Mouse (Mus musculus): ENCODE data around the gene Mbnl2. TPM values are rescaled to one million over a fixed set of nuclear protein-coding genes. Genes with fewer than 3 reads are reported as not detected.

Mbnl2 gene
- polyA plus RNA-seq, 1 experiment from 2014 or later: 146 TPM

DNA sequence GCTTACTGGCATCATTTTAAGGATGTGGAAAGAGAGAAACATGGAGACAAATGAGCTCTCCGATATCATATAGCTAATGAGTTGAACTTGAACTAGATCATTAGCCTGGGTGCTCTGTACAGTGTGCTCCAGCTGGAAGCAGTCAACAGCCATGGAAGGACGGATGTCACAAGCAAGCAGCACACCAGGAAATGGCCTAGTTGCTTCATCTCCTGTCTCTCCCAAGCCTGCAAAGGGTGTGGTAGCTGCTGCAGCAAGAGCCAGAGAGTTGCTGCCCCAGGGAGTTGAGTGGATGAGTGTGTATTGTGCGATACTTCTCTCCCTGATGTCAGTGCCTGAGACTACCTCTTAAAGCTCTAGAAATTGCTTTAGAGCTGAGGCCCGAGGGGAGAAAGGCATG, 104.2 kb downstream of the Mbnl2 start:
- WGBS: 70% methylated on average over 4 of the region's 4 CpGs
- H3K9me3 ChIP-seq: no peaks in the 10 kb centered on the region
- no peak overlapping the region for H3K4me2 ChIP-seq
- H3K4me1 ChIP-seq: peaks cover 76% of the 10 kb centered on the region
- no peaks in the 10 kb centered on the region for H3K27me3 ChIP-seq
- no peak for ATAC-seq (ENCODE audit: insufficient number of reproducible peaks, insufficient read depth, low FRiP score, low TSS enrichment, low read depth)
- H3K27ac ChIP-seq: no peak overlapping the region
- H3K9ac ChIP-seq: no peak overlapping the region
- no peak overlapping the region for H3K4me3 ChIP-seq
- peaks cover 23% of the 10 kb centered on the region for H3K36me3 ChIP-seq

DNA sequence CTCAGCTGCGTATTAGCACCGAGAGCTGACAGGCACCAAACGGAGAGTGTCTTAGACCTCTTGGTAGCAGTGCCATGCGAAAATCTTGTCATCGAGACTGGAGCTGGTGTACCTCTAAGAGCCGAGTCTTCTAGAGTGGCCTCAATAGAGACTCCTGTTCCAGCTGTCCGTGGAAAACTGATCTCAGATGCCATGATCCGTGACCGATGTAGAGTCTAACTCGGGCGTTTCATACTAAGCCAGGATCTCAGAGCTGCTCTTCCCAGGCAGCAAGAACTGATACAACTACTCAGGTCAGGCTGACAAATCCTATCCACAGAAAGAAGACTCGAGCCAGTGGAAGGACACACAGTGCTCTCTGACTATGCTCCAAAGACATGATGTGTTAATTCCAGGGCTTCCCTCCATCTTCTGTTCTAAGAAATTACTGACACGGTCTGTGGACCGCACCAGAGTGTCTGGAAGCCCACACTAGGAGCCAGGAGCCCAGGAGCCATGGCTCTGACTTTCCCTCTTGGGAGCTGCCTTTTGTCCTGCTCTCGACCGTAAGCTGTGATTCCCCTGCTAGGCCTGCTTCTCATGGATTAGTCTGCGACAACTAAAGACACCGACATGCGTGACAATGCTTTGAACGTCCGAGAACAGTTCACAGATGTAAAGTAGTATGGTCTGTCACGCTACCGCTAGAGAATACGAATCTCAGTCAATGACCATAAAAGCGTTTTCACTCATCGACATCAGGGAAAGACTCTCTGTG, 106.1 kb downstream of the Mbnl2 start:
- Histone ChIP-seq H3K4me1 (peaks cover 59% of the 10 kb centered on the region), H3K9me3 (no peaks in the 10 kb centered on the region), H3K36me3 (peaks cover 23% of the 10 kb centered on the region), H3K4me3 (no peak overlapping the region), H3K4me2 (no peak overlapping the region), H3K27me3 (no peaks in the 10 kb centered on the region), H3K27ac (peak overlapping the region; percentile 39), H3K9ac (no peak overlapping the region)
- 68% methylated on average over 26 of the region's 26 CpGs for WGBS
- ATAC-seq (ENCODE audit: insufficient number of reproducible peaks, insufficient read depth, low FRiP score, low TSS enrichment, low read depth): 0 out of 2 replicates have a peak, but pooled peaks have one; percentile 27

DNA sequence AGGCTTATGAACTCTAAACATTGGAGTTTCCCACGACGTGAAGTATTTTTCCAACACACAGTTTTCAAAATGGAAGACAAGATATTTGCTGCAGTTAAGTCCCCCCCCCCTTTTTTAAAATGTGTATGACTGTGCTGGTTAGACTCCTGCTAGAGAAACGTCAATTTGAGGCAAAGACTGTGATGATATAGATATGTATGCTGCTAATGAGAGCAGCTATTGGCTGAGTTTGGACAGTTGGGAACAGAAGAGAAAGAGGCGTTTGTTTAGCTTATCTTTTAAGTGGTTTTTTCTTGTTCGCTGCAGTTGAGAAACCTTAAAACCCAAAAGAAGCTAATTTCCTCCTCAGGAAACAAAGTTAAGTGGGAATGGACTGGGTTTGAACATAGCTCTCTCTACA, 106.7 kb downstream of the Mbnl2 start:
- H3K36me3 ChIP-seq: peaks cover 23% of the 10 kb centered on the region
- ATAC-seq (ENCODE audit: insufficient number of reproducible peaks, insufficient read depth, low FRiP score, low TSS enrichment, low read depth): no peak
- H3K9ac ChIP-seq: no peak overlapping the region
- no peaks in the 10 kb centered on the region for H3K9me3 ChIP-seq
- H3K4me1 ChIP-seq: peaks cover 54% of the 10 kb centered on the region
- no peaks in the 10 kb centered on the region for H3K27me3 ChIP-seq
- 0 out of 2 replicates have a peak overlapping the region, but pooled peaks have one; percentile 52 for H3K27ac ChIP-seq
- H3K4me2 ChIP-seq: no peak overlapping the region
- H3K4me3 ChIP-seq: no peak overlapping the region
- WGBS: 68% methylated on average over 5 of the region's 5 CpGs

DNA sequence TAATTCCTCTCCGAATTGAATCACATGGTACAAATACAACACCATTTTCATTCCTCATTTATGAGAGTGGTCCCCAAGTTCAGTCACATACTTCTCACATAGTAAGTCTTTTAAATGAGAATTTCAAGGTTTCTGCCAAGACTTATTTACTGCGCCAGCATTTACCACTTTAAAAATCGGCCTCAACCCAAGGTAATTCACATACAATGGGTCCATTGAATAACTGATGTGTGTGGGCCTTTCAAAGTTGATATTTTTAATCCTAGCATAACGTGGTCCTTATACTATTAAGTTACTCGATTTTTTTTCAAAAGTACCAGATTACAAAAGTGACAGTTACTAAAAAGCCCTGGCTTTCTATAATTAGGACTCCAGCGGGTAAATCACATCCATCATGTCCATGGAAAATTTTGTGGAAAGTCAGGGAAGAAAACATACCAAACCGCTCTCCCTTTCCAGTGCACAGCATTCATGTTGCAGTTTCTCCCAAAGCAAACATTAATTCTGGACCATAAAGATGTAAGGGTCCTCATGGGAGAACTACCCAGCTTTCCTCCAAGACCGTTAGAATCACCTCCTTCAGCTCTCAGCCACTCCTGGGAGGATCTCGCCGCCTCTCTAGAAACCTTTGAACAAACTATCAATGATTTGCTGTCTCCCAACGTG, 107.8 kb downstream of the Mbnl2 start:
- Histone ChIP-seq H3K4me1 (peaks cover 46% of the 10 kb centered on the region), H3K36me3 (peaks cover 23% of the 10 kb centered on the region), H3K9ac (no peak overlapping the region), H3K27me3 (no peaks in the 10 kb centered on the region), H3K4me2 (no peak overlapping the region), H3K4me3 (no peak overlapping the region), H3K9me3 (no peaks in the 10 kb centered on the region), H3K27ac (peak overlapping the region; percentile 76)
- WGBS: 66% methylated on average over 11 of the region's 11 CpGs
- ATAC-seq (ENCODE audit: insufficient number of reproducible peaks, insufficient read depth, low FRiP score, low TSS enrichment, low read depth): no peak

DNA sequence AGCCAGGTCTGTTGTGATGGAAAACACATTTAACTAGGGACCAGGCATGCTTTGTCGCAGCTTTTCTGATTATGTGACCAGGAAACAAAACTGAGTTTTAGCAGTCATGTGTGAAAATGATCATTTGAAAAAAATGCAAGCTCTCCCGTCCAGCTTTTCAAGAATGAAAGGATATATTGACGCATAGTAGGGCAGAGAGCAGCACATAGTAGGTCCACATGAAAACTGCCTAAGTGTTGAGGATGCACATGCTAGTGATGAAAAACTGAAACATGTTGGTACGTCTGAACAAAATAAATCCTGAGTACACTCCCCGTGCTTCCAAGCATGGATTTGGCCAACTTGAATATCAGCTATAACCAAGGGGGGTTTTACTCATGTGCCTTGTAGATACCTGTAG, 109.1 kb downstream of the Mbnl2 start:
- H3K36me3 ChIP-seq: peaks cover 25% of the 10 kb centered on the region
- H3K27ac ChIP-seq: peak overlapping the region; percentile 76; the same call in 1 of the 2 replicates
- H3K4me2 ChIP-seq: no peak overlapping the region
- no peak overlapping the region for H3K4me3 ChIP-seq
- no peaks in the 10 kb centered on the region for H3K27me3 ChIP-seq
- H3K9ac ChIP-seq: no peak overlapping the region
- H3K9me3 ChIP-seq: no peaks in the 10 kb centered on the region
- no peak for ATAC-seq (ENCODE audit: insufficient number of reproducible peaks, insufficient read depth, low FRiP score, low TSS enrichment, low read depth)
- H3K4me1 ChIP-seq: peaks cover 43% of the 10 kb centered on the region
- WGBS: 90% methylated on average over 5 of the region's 5 CpGs

DNA sequence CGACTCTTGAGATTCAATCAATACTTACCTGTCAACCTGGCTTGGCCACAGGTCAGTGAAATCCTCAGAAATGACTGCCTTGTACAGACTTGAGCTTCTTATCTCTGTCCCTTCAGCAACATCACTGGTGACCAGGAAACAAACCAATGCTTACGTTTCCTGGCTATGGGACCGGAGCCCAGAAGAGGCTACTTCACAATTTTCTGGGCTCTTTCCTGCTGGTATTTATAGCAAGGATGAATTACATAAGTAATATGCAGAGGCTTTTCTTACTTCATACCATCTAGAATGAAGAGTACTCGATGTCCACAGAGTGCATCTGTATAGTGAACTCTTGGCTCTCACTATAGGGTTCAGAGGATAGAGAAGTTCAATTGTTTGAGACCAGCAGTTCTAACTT, 111.8 kb downstream of the Mbnl2 start:
- Histone ChIP-seq H3K9me3 (no peaks in the 10 kb centered on the region), H3K4me2 (no peak overlapping the region), H3K4me3 (no peak overlapping the region), H3K36me3 (peaks cover 34% of the 10 kb centered on the region), H3K9ac (no peak overlapping the region), H3K4me1 (peaks cover 30% of the 10 kb centered on the region), H3K27me3 (no peaks in the 10 kb centered on the region), H3K27ac (no peak overlapping the region)
- no peak for ATAC-seq (ENCODE audit: insufficient number of reproducible peaks, insufficient read depth, low FRiP score, low TSS enrichment, low read depth)
- 84% methylated on average over 4 of the region's 4 CpGs for WGBS

DNA sequence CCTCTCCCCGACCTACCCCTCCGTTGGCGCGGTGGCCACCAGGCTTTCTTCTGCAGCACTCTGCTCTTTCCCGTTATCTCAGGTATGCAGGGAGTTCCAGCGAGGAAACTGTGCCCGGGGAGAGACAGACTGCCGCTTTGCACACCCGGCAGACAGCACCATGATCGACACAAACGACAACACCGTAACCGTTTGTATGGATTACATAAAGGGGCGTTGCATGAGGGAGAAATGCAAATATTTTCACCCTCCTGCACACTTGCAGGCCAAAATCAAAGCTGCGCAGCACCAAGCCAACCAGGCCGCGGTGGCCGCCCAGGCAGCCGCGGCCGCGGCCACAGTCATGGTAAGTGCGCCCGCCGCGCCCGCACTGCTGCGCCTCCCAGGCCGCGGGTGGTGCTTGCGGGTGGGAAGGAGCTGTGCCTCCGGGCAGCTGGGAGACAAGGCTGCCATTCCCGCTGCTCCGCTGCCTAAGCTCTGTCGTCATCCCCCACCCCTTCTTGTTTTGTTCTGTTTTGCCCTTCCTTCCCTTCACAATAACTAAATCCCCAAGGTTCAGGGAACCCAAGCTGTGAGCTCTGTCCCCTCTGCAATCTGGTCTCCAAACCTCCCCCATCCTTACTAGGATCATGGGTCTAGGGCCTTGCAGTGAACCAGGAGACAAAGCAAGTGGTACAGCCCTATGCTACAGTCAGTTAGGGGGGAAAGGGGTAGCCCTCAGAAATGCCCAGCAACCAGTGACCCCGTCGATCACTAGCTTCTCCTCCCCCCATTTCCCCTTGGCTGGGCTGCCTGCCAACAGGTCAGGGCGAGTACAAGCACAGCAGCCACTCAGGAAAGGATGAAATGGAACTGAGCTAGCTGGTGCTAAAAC, 113.6 kb downstream of the Mbnl2 start:
- H3K27ac ChIP-seq: peak overlapping the region; percentile 57
- H3K27me3 ChIP-seq: no peaks in the 10 kb centered on the region
- H3K4me2 ChIP-seq: peak overlapping the region; percentile 40
- 17% methylated on average over 38 of the region's 38 CpGs for WGBS
- 0 out of 2 replicates have a peak, but pooled peaks have one; percentile 34 for ATAC-seq (ENCODE audit: insufficient number of reproducible peaks, insufficient read depth, low FRiP score, low TSS enrichment, low read depth)
- H3K4me3 ChIP-seq: 0 out of 2 replicates have a peak overlapping the region, but pooled peaks have one; percentile 7
- H3K4me1 ChIP-seq: peaks cover 19% of the 10 kb centered on the region
- no peaks in the 10 kb centered on the region for H3K9me3 ChIP-seq
- H3K36me3 ChIP-seq: peaks cover 44% of the 10 kb centered on the region
- peak overlapping the region; percentile 49; the same call in 1 of the 2 replicates for H3K9ac ChIP-seq

- 88% methylated on average over 10 of the region's 10 CpGs for WGBS
- Histone ChIP-seq H3K4me3 (no peak overlapping the region), H3K4me2 (no peak overlapping the region), H3K4me1 (peaks cover 19% of the 10 kb centered on the region), H3K9me3 (no peaks in the 10 kb centered on the region), H3K27ac (no peak overlapping the region), H3K27me3 (no peaks in the 10 kb centered on the region), H3K9ac (no peak overlapping the region), H3K36me3 (peaks cover 52% of the 10 kb centered on the region)
- no peak for ATAC-seq (ENCODE audit: insufficient number of reproducible peaks, insufficient read depth, low FRiP score, low TSS enrichment, low read depth)
Measured at GRCm38 (mm10) chr14:120390231-120390944, 114.9 kb downstream of the Mbnl2 start.

GRCm38 (mm10) chr14:120391701-120392100, 116.2 kb downstream of the Mbnl2 start:
- Histone ChIP-seq H3K27ac (no peak overlapping the region), H3K9ac (no peak overlapping the region), H3K27me3 (no peaks in the 10 kb centered on the region), H3K4me2 (no peak overlapping the region), H3K36me3 (peaks cover 58% of the 10 kb centered on the region), H3K4me1 (peaks cover 19% of the 10 kb centered on the region), H3K9me3 (no peaks in the 10 kb centered on the region), H3K4me3 (no peak overlapping the region)
- no peak for ATAC-seq (ENCODE audit: insufficient number of reproducible peaks, insufficient read depth, low FRiP score, low TSS enrichment, low read depth)
- 85% methylated on average over 10 of the region's 10 CpGs for WGBS

GRCm38 (mm10) chr14:120392441-120392840, 117.0 kb downstream of the Mbnl2 start:
- no peak overlapping the region for H3K4me2 ChIP-seq
- H3K9me3 ChIP-seq: no peaks in the 10 kb centered on the region
- no peak overlapping the region for H3K4me3 ChIP-seq
- H3K27me3 ChIP-seq: no peaks in the 10 kb centered on the region
- no peak for ATAC-seq (ENCODE audit: insufficient number of reproducible peaks, insufficient read depth, low FRiP score, low TSS enrichment, low read depth)
- H3K36me3 ChIP-seq: peaks cover 64% of the 10 kb centered on the region
- 93% methylated on average over 9 of the region's 9 CpGs for WGBS
- H3K27ac ChIP-seq: 0 out of 2 replicates have a peak overlapping the region, but pooled peaks have one; percentile 23
- H3K9ac ChIP-seq: no peak overlapping the region
- peaks cover 15% of the 10 kb centered on the region for H3K4me1 ChIP-seq

DNA sequence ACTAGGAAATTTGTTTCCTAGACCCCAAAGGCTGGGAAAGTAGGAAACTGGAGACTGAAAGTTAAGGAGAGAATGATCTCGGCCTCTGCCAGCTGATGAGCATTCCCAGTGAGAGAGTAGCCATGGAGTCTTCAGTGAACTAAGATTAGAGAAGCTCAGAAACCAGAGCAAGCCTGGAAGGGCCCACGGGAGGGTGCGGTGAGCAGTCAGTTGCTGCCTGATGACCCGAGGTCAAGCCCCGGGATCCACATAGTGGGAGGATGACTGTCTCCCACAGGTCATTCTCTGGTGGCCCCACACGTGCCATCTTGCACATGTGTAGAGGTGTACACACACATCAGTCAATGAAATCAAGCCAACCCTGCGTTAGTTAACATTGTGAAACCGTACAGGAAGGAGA, 118.0 kb downstream of the Mbnl2 start:
- no peaks in the 10 kb centered on the region for H3K27me3 ChIP-seq
- no peaks in the 10 kb centered on the region for H3K9me3 ChIP-seq
- H3K4me1 ChIP-seq: peaks cover 15% of the 10 kb centered on the region
- H3K4me2 ChIP-seq: no peak overlapping the region
- H3K27ac ChIP-seq: no peak overlapping the region
- H3K36me3 ChIP-seq: peaks cover 65% of the 10 kb centered on the region
- H3K9ac ChIP-seq: no peak overlapping the region
- 89% methylated on average over 8 of the region's 8 CpGs for WGBS
- ATAC-seq (ENCODE audit: insufficient number of reproducible peaks, insufficient read depth, low FRiP score, low TSS enrichment, low read depth): no peak
- H3K4me3 ChIP-seq: no peak overlapping the region
